Mouse (Mus musculus): ENCODE measurements around the gene Arfrp1. TPM values are rescaled to one million over a fixed set of nuclear protein-coding genes. Genes with fewer than 3 reads are reported as not detected.

The Arfrp1 gene
- polyA plus RNA-seq, 1 experiment from 2014 or later, result 36.3 TPM

- ATAC-seq (replicated peaks; ENCODE audit: insufficient number of reproducible peaks, low FRiP score, low TSS enrichment), result no peak
- H3K9me3 ChIP-seq (replicated peaks; ENCODE audit: control insufficient read depth, low read length), result no peaks in the 10 kb centered on the region
- 13% methylated on average over 7 of the region's 7 CpGs for WGBS (ENCODE audit: insufficient replicate concordance)
These were observed 45.1 kb downstream of the Arfrp1 start for GRCm38 (mm10) chr2:181320103-181320499.

GRCm38 (mm10) chr2:181319248-181320102 is 45.7 kb downstream of the Arfrp1 start, which contains the start of gene Rtel1:
Rtel1 (plus strand) TSS chr2:181319739.
- Histone ChIP-seq H3K9me3 (replicated peaks; ENCODE audit: control insufficient read depth, low read length) (no peaks in the 10 kb centered on the region), H3K27ac (ENCODE audit: low read depth, low read length) (peak within 1 kb of the TSS; percentile 88), H3K4me2 (peak within 1 kb of the TSS; percentile 90), H3K4me3 (ENCODE audit: low read depth, low read length) (peak within 1 kb of the TSS; percentile 64), H3K4me1 (ENCODE audit: control insufficient read depth, insufficient read depth, low read length) (peaks cover 7% of the 10 kb centered on the region), H3K9ac (ENCODE audit: low read depth, low read length) (peak within 1 kb of the TSS; percentile 77), H3K36me3 (ENCODE audit: control insufficient read depth, insufficient read depth, low read length) (peaks cover 14% of the 10 kb centered on the region; the same call in 1 of the 2 replicates), H3K27me3 (ENCODE audit: control insufficient read depth, insufficient read depth, low read length) (peaks cover 13% of the 10 kb centered on the region)
- 6% methylated on average over 40 of the region's 40 CpGs for WGBS (ENCODE audit: insufficient replicate concordance)
- peak; percentile 85 for ATAC-seq (replicated peaks; ENCODE audit: insufficient number of reproducible peaks, low FRiP score, low TSS enrichment)

More at GRCm38 (mm10) chr2:181320103-181320499, 45.1 kb downstream of the Arfrp1 start:
- H3K4me1 ChIP-seq (ENCODE audit: control insufficient read depth, insufficient read depth, low read length), result peaks cover 7% of the 10 kb centered on the region
- peak overlapping the region; percentile 64 for H3K4me3 ChIP-seq (ENCODE audit: low read depth, low read length)
- H3K4me2 ChIP-seq, result peak overlapping the region; percentile 90
- H3K9ac ChIP-seq (ENCODE audit: low read depth, low read length), result peak overlapping the region; percentile 77
- H3K36me3 ChIP-seq (ENCODE audit: control insufficient read depth, insufficient read depth, low read length), result peaks cover 16% of the 10 kb centered on the region; the same call in 1 of the 2 replicates
- peaks cover 7% of the 10 kb centered on the region for H3K27me3 ChIP-seq (ENCODE audit: control insufficient read depth, insufficient read depth, low read length)
- H3K27ac ChIP-seq (ENCODE audit: low read depth, low read length), result peak overlapping the region; percentile 88

GRCm38 (mm10) chr2:181314080-181314810 is 51.0 kb downstream of the Arfrp1 start, which contains the start of gene Stmn3:
Stmn3 (minus strand) TSS chr2:181314500.
- peaks cover 49% of the 10 kb centered on the region for H3K27me3 ChIP-seq (ENCODE audit: control insufficient read depth, insufficient read depth, low read length)
- WGBS (ENCODE audit: insufficient replicate concordance), result 4% methylated on average over 22 of the region's 23 CpGs
- H3K36me3 ChIP-seq (ENCODE audit: control insufficient read depth, insufficient read depth, low read length), result no peaks in the 10 kb centered on the region
- peaks cover 4% of the 10 kb centered on the region; the same call in 1 of the 2 replicates for H3K4me1 ChIP-seq (ENCODE audit: control insufficient read depth, insufficient read depth, low read length)
- no peak for ATAC-seq (replicated peaks; ENCODE audit: insufficient number of reproducible peaks, low FRiP score, low TSS enrichment)
- peak within 1 kb of the TSS; percentile 12; the same call in 1 of the 2 replicates for H3K4me3 ChIP-seq (ENCODE audit: low read depth, low read length)
- no peaks in the 10 kb centered on the region for H3K9me3 ChIP-seq (replicated peaks; ENCODE audit: control insufficient read depth, low read length)
- H3K4me2 ChIP-seq, result peak within 1 kb of the TSS; percentile 48
- H3K27ac ChIP-seq (ENCODE audit: low read depth, low read length), result no peak within 1 kb of the TSS
- no peak within 1 kb of the TSS for H3K9ac ChIP-seq (ENCODE audit: low read depth, low read length)

GRCm38 (mm10) chr2:181313344-181314079 is 51.7 kb downstream of the Arfrp1 start:
- Histone ChIP-seq H3K4me1 (ENCODE audit: control insufficient read depth, insufficient read depth, low read length) (peaks cover 4% of the 10 kb centered on the region; the same call in 1 of the 2 replicates), H3K9me3 (replicated peaks; ENCODE audit: control insufficient read depth, low read length) (no peaks in the 10 kb centered on the region), H3K9ac (ENCODE audit: low read depth, low read length) (no peak overlapping the region), H3K27me3 (ENCODE audit: control insufficient read depth, insufficient read depth, low read length) (peaks cover 53% of the 10 kb centered on the region), H3K27ac (ENCODE audit: low read depth, low read length) (no peak overlapping the region), H3K4me3 (ENCODE audit: low read depth, low read length) (peak overlapping the region; percentile 12; the same call in 1 of the 2 replicates), H3K36me3 (ENCODE audit: control insufficient read depth, insufficient read depth, low read length) (no peaks in the 10 kb centered on the region), H3K4me2 (peak overlapping the region; percentile 48)
- 2% methylated on average over 35 of the region's 35 CpGs for whole genome bisulfite sequencing (ENCODE audit: insufficient replicate concordance)
- 0 out of 2 replicates have a peak, but pooled peaks have one; percentile 18 for ATAC-seq (replicated peaks; ENCODE audit: insufficient number of reproducible peaks, low FRiP score, low TSS enrichment)

- Histone ChIP-seq H3K36me3 (ENCODE audit: control insufficient read depth, insufficient read depth, low read length) (no peaks in the 10 kb centered on the region), H3K4me3 (ENCODE audit: low read depth, low read length) (no peak overlapping the region), H3K9me3 (replicated peaks; ENCODE audit: control insufficient read depth, low read length) (no peaks in the 10 kb centered on the region), H3K4me1 (ENCODE audit: control insufficient read depth, insufficient read depth, low read length) (peaks cover 4% of the 10 kb centered on the region; the same call in 1 of the 2 replicates), H3K27me3 (ENCODE audit: control insufficient read depth, insufficient read depth, low read length) (peaks cover 58% of the 10 kb centered on the region), H3K27ac (ENCODE audit: low read depth, low read length) (no peak overlapping the region), H3K9ac (ENCODE audit: low read depth, low read length) (no peak overlapping the region), H3K4me2 (no peak overlapping the region)
- no peak for ATAC-seq (replicated peaks; ENCODE audit: insufficient number of reproducible peaks, low FRiP score, low TSS enrichment)
- WGBS (ENCODE audit: insufficient replicate concordance), result 9% methylated on average over 5 of the region's 5 CpGs
These were observed 52.2 kb downstream of the Arfrp1 start for GRCm38 (mm10) chr2:181313006-181313343.

- no peak overlapping the region for H3K9ac ChIP-seq (ENCODE audit: low read depth, low read length)
- no peaks in the 10 kb centered on the region for H3K36me3 ChIP-seq (ENCODE audit: control insufficient read depth, insufficient read depth, low read length)
- no peak for ATAC-seq (replicated peaks; ENCODE audit: insufficient number of reproducible peaks, low FRiP score, low TSS enrichment)
- H3K27me3 ChIP-seq (ENCODE audit: control insufficient read depth, insufficient read depth, low read length), result peaks cover 63% of the 10 kb centered on the region
- no peak overlapping the region for H3K4me3 ChIP-seq (ENCODE audit: low read depth, low read length)
- H3K27ac ChIP-seq (ENCODE audit: low read depth, low read length), result no peak overlapping the region
- 57% methylated on average over 3 of the region's 3 CpGs for WGBS (ENCODE audit: insufficient replicate concordance)
- H3K4me2 ChIP-seq, result no peak overlapping the region
- H3K9me3 ChIP-seq (replicated peaks; ENCODE audit: control insufficient read depth, low read length), result no peaks in the 10 kb centered on the region
- H3K4me1 ChIP-seq (ENCODE audit: control insufficient read depth, insufficient read depth, low read length), result peaks cover 4% of the 10 kb centered on the region; the same call in 1 of the 2 replicates
These were observed 52.8 kb downstream of the Arfrp1 start for GRCm38 (mm10) chr2:181312435-181312834.
